Mouse (Mus musculus) small intestine, adult 2 months (tissue): ENCODE measurements around the gene Hddc2.

Experiments
- CTCF ChIP-seq: fragments of 200-500 bp; IDR thresholded peaks from 2 replicates; pipeline ENCODE4 v1.5.1; 2012; ENCODE audit warnings: low read depth, mild to moderate bottlenecking, control low read depth, inconsistent platforms, low read length, moderate library complexity, mixed read lengths; ENCODE audit not compliant: insufficient replicate concordance, insufficient read length; ENCODE audit errors: extremely low read depth
- POLR2A ChIP-seq: fragments of 200-500 bp; IDR thresholded peaks from 2 replicates; pipeline ENCODE4 v1.6.1; 2012; ENCODE audit warnings: low read depth, mild to moderate bottlenecking, control low read depth, inconsistent platforms, low read length, moderate library complexity

DNA sequence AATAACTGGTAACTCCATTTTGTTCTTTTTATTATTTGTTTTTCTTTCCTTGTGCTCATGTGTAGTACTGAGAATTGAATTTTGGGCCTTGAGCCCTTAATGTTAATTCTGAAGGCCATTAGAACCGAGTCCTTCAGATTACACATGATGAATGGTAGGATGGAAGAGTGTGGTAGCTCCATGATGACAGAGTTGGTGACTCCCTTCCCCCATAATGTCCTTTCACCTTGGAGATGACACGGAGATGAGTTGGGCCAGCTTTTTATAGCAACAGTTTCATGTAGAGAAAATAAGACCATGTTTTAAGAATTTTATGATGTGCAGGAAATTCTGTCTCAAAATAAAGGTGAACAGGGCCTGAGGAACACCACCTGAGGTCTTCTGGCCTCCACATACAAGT, 37.9 kb downstream of the Hddc2 start:
- TF ChIP-seq CTCF: no peak
- no peak for TF ChIP-seq POLR2A
